Mouse (Mus musculus): ENCODE measurements around the gene Krtap11-1.

DNA sequence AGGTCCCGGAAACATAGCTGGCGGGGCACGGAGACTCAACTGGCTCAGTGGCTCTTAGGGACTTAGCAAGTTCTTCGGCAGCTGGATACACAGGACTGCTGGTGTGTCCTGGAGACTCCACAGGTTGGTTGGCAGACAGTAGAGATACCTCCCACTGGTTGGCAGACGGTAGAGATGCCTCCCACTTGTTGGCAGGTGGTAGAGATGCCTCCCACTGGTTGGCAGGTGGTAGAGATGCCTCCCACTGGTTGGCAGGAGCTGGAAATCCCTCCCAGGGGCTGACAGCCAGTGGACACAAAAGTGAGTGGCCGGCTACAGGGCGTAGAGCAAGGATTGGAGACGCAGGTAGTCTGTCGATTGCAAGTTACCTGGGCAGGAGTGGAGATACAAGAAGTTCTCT lies 467 bp downstream of the Krtap11-1 start:
- TF ChIP-seq CTCF (IDR thresholded peaks at IDR 0.05; ENCODE audit: borderline replicate concordance, insufficient read depth, low read depth, low read length) (no peak), POLR2A (IDR thresholded peaks at IDR 0.05; ENCODE audit: borderline replicate concordance, insufficient read depth, low read length) (no peak)
